Mouse (Mus musculus) hindbrain, postnatal 0 days (tissue): ENCODE measurements around the gene Pxdn. TPM values are rescaled to one million over a fixed set of nuclear protein-coding genes. Genes with fewer than 3 reads are reported as not detected.

ENCODE experiments used
- ATAC-seq: fragments of 200-750 bp; cut with Nextera tagmentation; 2 replicates; pipeline ENCODE4 v1.8.0; 2017; ENCODE audit warnings: mild to moderate bottlenecking, moderate TSS enrichment, moderate library complexity
- DNase-seq: peaks from one replicate; pipeline ENCODE4 v3.0.0-alpha.2; 2015; ENCODE audit warnings: low spot score
- H3K27ac ChIP-seq: fragments of 300-500 bp; sonication (generic); 2 replicates; pipeline ENCODE4 v1.5.1; 2014; ENCODE audit warnings: mild to moderate bottlenecking
- H3K27me3 ChIP-seq: fragments of 300-500 bp; sonication (generic); 2 replicates; pipeline ENCODE4 v1.6.1; 2014; ENCODE audit warnings: low read length, mixed read lengths; ENCODE audit not compliant: insufficient read depth
- H3K36me3 ChIP-seq: fragments of 300-500 bp; sonication (generic); 2 replicates; pipeline ENCODE4 v1.6.1; 2014; ENCODE audit warnings: low read length, mixed read lengths; ENCODE audit not compliant: insufficient read depth
- H3K4me1 ChIP-seq: fragments of 300-500 bp; sonication (generic); 2 replicates; pipeline ENCODE4 v1.6.1; 2014; ENCODE audit warnings: antibody characterized with exemption, low read length, mixed read lengths; ENCODE audit not compliant: insufficient read depth
- H3K4me2 ChIP-seq: fragments of 300-500 bp; sonication (generic); 2 replicates; pipeline ENCODE4 v1.6.1; 2014; ENCODE audit warnings: low read depth, mild to moderate bottlenecking, low read length, moderate library complexity, mixed read lengths
- H3K4me3 ChIP-seq: fragments of 300-500 bp; sonication (generic); 2 replicates; pipeline ENCODE4 v1.5.1; 2014; ENCODE audit warnings: low read length
- H3K9ac ChIP-seq: fragments of 300-500 bp; sonication (generic); replicated peaks from 2 replicates; pipeline ENCODE4 v1.6.1; 2014; ENCODE audit warnings: mild to moderate bottlenecking, low read length, moderate library complexity, mixed read lengths
- H3K9me3 ChIP-seq: fragments of 300-500 bp; sonication (generic); 2 replicates; pipeline ENCODE4 v1.6.1; 2016; ENCODE audit warnings: low read length, mixed read lengths
- CTCF ChIP-seq: IDR thresholded peaks from 2 replicates; pipeline ENCODE4 v1.5.1; 2016; ENCODE audit warnings: antibody characterized with exemption, control low read depth, low read depth
- WGBS: fragments of 180-500 bp; shearing (Covaris S2); extraction: QIAGEN DNeasy Blood & Tissue Kit; methylation state at CpG from one replicate; pipeline ENCODE4 v1.1.7; 2014; 5-methylcytosine and 5-hydroxymethylcytosine counted together
- polyA plus RNA-seq: library from polyadenylated mRNA; unstranded; fragments of >200 nt; fragmentation: Nextera tagmentation; extraction: Ambion mirVana; gene quantifications from 2 replicates; pipeline ENCODE4 v1.2.1, GENCODE M21; 2015
- total RNA-seq: library from RNA; depleted of rRNA; stranded (reverse); fragments of >200 nt; gene quantifications from 2 replicates; pipeline ENCODE4 v1.2.3, GENCODE M21; 2014

Gene Pxdn
- total and polyA plus RNA-seq, 2 experiments from 2014 or later, result 15.7 to 72.1 TPM

DNA sequence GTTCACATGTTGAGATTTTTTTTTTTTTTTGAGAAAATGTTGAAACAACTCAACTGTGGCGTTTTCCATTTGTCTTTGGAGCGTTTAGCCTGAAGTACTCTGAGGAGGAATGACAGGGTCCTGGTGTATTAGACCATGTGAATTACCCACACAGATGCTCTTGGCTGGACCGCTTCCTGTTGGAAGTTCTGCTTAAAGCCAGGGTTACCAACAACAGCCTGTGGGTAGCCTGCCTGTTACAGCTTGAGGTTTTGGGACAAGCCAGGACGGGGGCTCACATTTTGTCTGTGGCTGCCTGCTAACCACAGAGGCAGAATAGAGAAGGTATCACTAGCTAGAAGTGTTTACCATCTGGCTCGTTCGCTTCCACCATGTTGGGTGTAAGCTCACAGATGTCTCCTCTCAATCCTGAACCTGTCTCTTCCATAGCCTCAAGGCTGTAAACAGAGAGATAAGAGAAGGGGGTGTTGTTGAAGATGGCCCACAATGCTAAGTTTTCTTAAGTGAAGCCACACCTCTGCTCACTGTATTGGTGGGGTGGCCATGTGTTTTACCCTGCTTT lies 7.9 kb downstream of the Pxdn start:
- no peak overlapping the region for H3K4me3 ChIP-seq
- H3K9ac ChIP-seq, result no peak overlapping the region
- H3K4me2 ChIP-seq, result no peak overlapping the region
- H3K9me3 ChIP-seq, result no peaks in the 10 kb centered on the region
- H3K27me3 ChIP-seq, result no peaks in the 10 kb centered on the region
- no peaks in the 10 kb centered on the region for H3K36me3 ChIP-seq
- WGBS, result 74% methylated on average over 6 of the region's 6 CpGs
- DNase-seq (no peak), ATAC-seq (no peak)
- no peak for TF ChIP-seq CTCF
- no peak overlapping the region for H3K27ac ChIP-seq
- peaks cover 10% of the 10 kb centered on the region for H3K4me1 ChIP-seq

GRCm38 (mm10) chr12:29951043-29951442 lies 13.6 kb downstream of the Pxdn start:
- 32% methylated on average over 6 of the region's 6 CpGs for WGBS
- H3K27me3 ChIP-seq, result no peaks in the 10 kb centered on the region
- H3K36me3 ChIP-seq, result no peaks in the 10 kb centered on the region
- peaks cover 22% of the 10 kb centered on the region for H3K4me1 ChIP-seq
- ATAC-seq, result no peak
- no peak overlapping the region for H3K9ac ChIP-seq
- no peak for DNase-seq
- H3K9me3 ChIP-seq, result no peaks in the 10 kb centered on the region
- TF ChIP-seq CTCF, result no peak
- 0 out of 2 replicates have a peak overlapping the region, but pooled peaks have one; percentile 4 for H3K27ac ChIP-seq
- no peak overlapping the region for H3K4me3 ChIP-seq
- no peak overlapping the region for H3K4me2 ChIP-seq

GRCm38 (mm10) chr12:29951485-29951884 lies 14.1 kb downstream of the Pxdn start:
- no peaks in the 10 kb centered on the region for H3K36me3 ChIP-seq
- no peak overlapping the region for H3K27ac ChIP-seq
- H3K9me3 ChIP-seq, result no peaks in the 10 kb centered on the region
- no peak overlapping the region for H3K4me2 ChIP-seq
- H3K4me3 ChIP-seq, result no peak overlapping the region
- ATAC-seq (no peak), DNase-seq (no peak)
- no peak overlapping the region for H3K9ac ChIP-seq
- H3K4me1 ChIP-seq, result peaks cover 23% of the 10 kb centered on the region
- TF ChIP-seq CTCF, result no peak
- WGBS, result 88% methylated on average over 5 of the region's 5 CpGs
- no peaks in the 10 kb centered on the region for H3K27me3 ChIP-seq

- no peak for ATAC-seq
- WGBS, result 53% methylated on average over 6 of the region's 6 CpGs
- no peak overlapping the region for H3K27ac ChIP-seq
These were observed 14.7 kb downstream of the Pxdn start for GRCm38 (mm10) chr12:29952102-29952501.

GRCm38 (mm10) chr12:29953999-29954398 lies 16.6 kb downstream of the Pxdn start:
- peak overlapping the region; percentile 81 for H3K27ac ChIP-seq
- no peaks in the 10 kb centered on the region for H3K27me3 ChIP-seq
- no peak overlapping the region for H3K4me2 ChIP-seq
- no peaks in the 10 kb centered on the region for H3K36me3 ChIP-seq
- 0 out of 2 replicates have a peak overlapping the region, but pooled peaks have one; percentile 13 for H3K9ac ChIP-seq
- WGBS, result 33% methylated on average over 11 of the region's 11 CpGs
- DNase-seq (no peak), ATAC-seq (no peak)
- no peak overlapping the region for H3K4me3 ChIP-seq
- no peak for TF ChIP-seq CTCF
- H3K9me3 ChIP-seq, result no peaks in the 10 kb centered on the region
- peaks cover 35% of the 10 kb centered on the region for H3K4me1 ChIP-seq

More at GRCm38 (mm10) chr12:29952102-29952501, 14.7 kb downstream of the Pxdn start:
- Histone ChIP-seq H3K4me2 (no peak overlapping the region), H3K9me3 (no peaks in the 10 kb centered on the region), H3K4me1 (peaks cover 29% of the 10 kb centered on the region), H3K27me3 (no peaks in the 10 kb centered on the region), H3K9ac (no peak overlapping the region), H3K4me3 (no peak overlapping the region), H3K36me3 (no peaks in the 10 kb centered on the region)
- peak; percentile 51 for DNase-seq
- TF ChIP-seq CTCF, result no peak

DNA sequence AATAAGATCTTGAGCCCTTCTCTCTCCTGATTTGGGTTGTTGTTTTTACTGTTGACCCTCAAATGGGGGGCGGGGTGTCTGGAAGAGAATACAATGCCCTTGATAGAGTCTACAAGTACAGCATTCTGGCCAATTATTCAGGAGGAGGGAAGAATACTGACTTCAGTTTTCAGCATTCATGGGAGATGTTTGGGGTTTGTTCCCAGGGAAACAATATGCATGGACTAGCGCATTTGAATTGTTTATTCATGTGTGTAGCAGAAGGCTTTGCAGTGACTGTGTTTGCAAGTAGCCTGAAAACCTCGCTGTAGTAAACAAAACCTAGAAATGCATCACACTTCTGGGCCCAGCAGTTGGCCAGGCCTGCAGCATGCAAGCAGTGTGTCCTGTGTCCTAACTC lies 17.1 kb downstream of the Pxdn start:
- ATAC-seq (peak; percentile 75), DNase-seq (peak; percentile 39)
- peaks cover 35% of the 10 kb centered on the region for H3K4me1 ChIP-seq
- H3K27ac ChIP-seq, result peak overlapping the region; percentile 81
- H3K9me3 ChIP-seq, result no peaks in the 10 kb centered on the region
- WGBS, result 36% methylated on average over 3 of the region's 3 CpGs
- TF ChIP-seq CTCF, result no peak
- no peak overlapping the region for H3K4me3 ChIP-seq
- no peaks in the 10 kb centered on the region for H3K27me3 ChIP-seq
- H3K9ac ChIP-seq, result no peak overlapping the region
- no peak overlapping the region for H3K4me2 ChIP-seq
- H3K36me3 ChIP-seq, result no peaks in the 10 kb centered on the region

DNA sequence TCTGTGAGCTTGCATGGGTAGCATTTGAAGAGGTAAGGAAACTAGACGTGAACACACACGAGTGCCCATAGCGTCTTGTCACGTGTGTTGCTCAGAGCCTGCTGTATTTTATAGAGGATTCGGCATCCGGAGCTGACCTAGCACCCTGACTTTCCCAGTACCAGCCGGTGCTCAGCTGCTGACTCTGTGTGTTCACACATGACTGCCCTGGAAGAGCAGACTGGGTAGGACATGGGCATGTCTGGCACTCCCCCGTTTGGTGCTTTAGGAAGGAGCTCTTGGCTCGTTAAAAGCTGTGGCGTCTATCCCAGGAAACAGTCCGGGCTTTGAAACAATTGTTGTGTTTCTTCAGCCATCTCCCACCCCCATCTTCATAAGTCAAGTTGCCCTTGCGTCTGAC lies 19.6 kb downstream of the Pxdn start:
- TF ChIP-seq CTCF, result no peak
- DNase-seq, result peak; percentile 64
- H3K9me3 ChIP-seq, result no peaks in the 10 kb centered on the region
- no peak overlapping the region for H3K4me2 ChIP-seq
- H3K36me3 ChIP-seq, result no peaks in the 10 kb centered on the region
- ATAC-seq, result peak; percentile 73
- no peaks in the 10 kb centered on the region for H3K27me3 ChIP-seq
- H3K4me1 ChIP-seq, result peaks cover 36% of the 10 kb centered on the region
- 54% methylated on average over 12 of the region's 12 CpGs for WGBS
- H3K4me3 ChIP-seq, result no peak overlapping the region
- no peak overlapping the region for H3K9ac ChIP-seq
- no peak overlapping the region for H3K27ac ChIP-seq
